Mouse (Mus musculus) right cerebral cortex, adult 2 months (tissue): ENCODE measurements around the gene Pzp.
A peak's percentile ranks its signal among the peaks of the same experiment; 100 is the strongest.

Experiments
- DNase-seq, 2 experiments: peaks; one replicate each; pipeline ENCODE4 v3.0.0; 2021 to 2022; ENCODE audit warnings: low spot score in 2 of 2

Pzp gene

DNA sequence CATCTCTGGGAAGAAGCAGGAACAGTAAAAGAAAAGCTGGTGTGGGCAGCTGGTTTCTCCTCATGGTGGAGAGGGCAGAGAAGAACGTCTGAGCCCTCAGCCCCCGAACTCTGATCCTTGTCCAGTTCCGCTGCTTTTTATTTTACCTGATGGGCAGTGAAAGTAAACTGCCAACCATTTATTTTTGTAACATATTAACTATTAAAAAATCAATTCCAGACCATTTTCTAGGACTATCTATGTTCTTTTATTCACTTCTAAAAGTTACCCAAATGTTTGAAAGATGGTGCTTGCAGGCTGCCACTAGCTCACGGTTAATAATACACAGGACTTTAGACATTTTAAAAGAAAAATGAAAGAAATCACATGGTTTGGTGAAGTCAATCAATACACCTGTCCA is at the start of gene Pzp:
Pzp (minus strand) TSS at position 120 of the 400 bp plus-strand sequence.
- DNase-seq, result no peak

DNA sequence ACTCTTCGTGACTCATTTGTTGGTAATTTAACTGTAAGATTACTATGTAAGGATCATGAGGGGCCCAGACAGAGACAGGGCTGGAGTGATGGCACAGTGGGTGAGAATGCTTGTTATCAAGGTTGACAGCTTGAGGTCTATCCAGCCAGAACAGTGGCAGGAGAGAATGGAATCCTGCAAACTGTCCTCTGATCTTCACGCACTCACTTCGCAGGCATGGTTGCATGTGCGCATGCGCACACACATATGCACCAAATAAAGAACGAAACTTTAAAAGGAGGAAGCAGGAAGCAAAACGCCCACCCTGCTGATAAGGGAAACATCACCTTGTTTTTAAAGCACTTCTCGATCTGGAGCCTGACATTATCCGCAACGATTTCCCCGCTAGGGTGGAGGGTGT is 40.1 kb upstream of the Pzp start:
- no peak for DNase-seq

DNA sequence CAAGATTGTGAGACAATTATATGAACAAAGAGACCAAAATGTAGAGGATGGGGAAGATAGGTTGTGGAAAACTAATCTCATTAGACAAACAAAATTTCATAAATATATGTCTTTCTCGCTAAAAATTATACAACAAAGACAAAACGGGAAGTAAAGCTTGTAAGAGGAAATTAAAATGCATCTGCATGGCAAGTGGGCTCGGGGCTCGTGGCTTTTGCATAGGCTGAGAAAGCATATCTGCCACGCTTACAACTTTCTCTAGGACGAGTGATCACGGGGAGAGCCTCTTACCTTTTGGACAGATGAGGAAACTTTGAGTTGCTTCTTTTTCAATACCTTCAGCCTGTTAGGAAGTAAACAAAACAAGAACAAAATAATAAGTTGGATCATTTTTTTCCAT is 27.5 kb upstream of the Pzp start:
- DNase-seq, result no peak

DNA sequence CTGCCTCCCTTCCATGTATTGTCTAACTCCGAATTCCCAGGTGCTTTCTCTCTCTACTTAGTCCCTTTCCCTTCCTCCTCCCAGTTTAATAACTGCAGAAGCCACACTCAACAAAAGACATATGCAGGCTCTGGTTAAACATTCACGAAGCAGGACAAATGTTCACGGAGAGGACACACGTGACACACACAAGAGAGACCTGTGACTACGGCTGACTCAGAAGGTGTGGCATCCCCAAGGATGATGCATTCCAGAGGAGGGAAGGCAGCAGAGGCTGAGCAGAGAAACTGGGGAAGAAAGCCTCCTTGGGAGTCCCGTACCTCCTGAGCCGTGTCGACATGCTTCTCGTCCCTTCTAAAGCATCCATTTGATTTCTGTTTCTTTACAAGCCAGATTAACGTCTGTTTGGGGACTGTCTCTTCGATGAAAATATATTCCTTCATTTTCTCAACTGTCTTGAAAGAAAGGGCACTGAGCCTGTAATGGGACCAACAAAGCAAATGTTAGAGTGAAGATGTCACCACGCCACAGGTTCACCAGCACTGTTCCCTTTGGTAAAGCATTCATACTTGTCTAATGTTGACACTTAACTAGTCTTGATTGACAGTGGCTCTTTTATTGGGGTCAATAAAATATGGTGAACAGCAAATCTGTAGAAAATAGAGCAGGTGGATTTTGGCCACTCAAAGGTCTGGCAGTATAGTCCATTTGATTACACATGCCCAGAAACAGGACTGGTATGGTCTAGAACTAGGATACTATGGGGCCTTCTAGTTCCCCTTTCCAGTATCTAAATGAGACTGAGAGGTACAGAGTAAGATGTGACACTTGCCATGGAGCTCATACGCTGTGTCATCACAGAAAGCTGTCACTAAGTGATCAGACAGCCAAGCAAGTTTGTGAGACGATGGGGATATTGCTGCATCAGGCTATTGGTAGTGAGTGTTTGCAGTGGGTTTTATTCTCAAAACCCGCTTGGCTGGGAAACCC is 23.2 kb upstream of the Pzp start:
- DNase-seq, result no peak

DNA sequence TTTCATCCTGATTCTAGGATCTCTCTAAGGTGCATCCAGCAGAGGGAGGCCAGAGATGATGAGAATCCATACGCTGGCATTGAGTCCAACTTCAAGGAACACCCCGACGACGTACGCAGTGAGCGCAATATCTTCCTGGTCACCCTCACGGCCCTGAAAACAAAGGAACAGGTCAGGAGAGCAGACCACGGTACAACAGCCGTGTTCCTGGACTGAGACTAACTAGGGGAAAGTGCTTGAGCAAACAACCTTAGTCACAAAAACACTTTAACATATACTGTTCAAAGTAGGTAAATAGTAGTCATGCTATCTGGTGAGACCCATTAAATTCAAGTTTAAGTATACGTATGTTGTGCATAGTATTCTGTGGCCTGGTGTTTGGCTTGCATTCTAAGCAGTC is 22.0 kb upstream of the Pzp start:
- no peak for DNase-seq

DNA sequence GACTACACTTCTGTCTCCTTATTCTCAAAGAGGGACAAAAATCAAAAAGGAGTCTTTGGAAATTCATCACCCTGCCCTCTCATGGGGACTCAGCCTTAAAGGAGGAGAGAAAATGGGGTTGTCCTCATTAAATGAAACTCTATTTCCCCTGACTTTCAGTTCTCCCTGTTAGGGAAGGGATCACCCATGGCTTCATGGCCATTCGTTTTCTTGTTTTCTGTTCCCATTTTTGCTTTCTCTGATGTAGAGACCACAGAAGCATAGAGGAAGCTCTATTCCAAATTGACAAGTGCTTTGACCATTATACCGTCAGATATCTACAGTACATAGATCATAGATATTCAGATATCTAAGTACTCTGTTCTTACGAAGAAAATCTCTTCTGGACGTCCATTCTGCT is 18.9 kb upstream of the Pzp start:
- no peak for DNase-seq

DNA sequence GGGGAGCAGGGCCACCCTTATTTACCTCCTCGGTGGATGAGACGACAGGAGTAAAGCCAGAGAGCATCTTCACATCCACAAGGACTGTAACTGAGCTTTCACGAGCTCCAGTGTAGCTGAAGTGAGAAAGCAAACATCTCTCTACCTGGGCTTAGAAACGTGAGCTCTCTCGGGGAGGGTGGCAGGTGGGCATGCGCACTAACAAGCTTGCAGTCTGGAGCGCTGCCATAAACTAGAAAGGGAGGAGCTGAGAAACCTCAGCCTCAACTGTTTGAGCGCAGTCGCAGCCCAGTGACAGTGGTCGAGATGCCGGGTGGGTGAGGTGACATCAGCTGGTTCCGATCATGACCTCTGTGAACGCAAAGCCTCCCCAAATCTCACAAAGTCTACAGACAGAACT is 16.7 kb upstream of the Pzp start:
- DNase-seq, result peak; percentile 28 to 55

DNA sequence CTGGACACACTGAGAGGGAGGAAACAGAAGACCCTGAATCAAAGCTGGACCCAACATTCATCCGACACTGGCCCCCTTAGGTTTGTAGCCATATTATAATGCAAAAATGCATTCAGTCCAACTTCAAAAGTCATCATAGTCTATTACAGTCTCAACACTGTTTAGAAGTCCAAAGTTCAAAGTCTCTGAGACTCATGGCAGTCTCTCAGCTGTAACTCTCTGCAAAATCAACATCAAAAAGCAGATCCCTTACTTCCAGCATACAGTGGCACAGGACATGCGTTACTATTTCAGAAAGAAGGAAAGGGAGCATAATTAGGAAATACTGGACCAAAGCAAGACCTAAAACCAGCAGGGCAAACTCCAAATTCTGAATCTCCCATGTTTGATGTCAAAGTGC is 8.7 kb upstream of the Pzp start:
- no peak for DNase-seq

DNA sequence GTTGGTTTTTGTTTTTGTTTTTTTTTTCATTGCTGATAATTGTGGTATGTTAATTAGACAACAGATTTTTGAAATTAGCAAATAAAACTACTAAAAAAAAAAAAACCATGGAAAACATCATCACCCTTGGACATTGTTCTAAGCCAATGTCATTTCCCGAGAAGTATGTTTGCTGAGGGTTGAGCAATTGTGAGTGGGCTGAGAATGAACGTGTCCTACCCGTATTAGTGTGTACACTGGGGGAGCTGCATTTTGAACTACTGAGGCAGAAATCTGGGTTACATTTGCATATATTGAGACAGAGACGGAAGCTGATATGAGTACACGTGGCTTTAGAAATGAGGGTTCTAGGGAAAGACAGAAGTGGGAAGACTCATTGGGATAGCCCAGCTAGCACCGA is 6.8 kb upstream of the Pzp start:
- no peak for DNase-seq

DNA sequence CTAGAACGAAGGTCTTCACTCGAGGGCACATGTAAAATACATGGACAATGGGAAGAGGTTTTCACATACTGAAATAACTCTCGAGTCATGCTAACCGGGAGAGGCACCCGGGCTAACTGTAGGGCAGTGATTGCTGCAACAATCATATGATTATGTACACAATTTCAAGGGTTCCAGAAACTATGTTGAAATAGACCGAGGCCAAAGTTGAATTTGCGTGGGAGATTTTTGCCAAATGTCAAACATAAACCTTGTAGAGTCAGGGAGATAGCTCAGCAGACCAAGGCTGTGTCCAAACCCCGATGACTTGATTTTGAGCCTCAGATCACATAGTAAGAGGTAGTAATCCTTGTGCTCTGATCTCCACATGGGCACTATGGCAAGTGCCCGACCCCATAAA is 6.2 kb upstream of the Pzp start:
- no peak for DNase-seq

DNA sequence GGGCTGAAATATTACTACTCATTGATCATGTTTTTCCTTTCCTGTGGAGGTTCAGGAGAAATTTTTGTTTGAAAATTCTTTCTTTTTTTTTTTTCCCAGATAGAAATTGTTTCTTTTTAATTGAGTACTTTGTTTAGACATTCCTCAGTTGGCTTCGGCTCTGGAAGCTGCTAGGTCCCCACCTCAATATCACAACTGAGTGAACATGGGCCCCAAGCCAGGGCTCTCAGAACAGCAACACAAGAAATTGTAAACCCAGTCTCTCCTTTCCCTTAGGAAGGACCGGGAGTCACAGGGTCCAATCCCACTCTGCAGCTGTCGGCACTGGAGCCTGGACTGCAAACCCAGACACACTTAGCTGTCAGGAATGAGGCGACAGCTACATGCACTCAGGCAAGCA is 2.0 kb upstream of the Pzp start:
- no peak for DNase-seq

DNA sequence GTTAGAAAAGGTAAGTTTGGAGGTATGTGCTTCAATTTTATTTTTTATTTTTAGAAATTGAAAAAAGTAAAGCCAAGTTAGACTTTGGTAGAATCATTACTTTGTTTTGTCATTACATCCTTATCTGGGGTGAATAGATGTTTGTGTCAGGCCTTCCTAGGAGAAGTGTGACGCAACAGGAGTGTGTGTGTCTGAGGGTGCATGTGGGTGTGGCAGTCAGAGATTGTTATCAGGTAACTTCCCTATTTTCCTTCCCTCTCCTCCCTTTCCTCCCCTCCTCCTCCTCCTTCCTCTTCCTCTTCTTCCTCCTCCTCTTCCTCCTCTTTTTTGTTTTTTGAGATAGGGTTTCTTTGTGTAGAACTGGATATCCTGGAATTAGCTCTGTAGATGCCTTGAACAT is 590 bp upstream of the Pzp start:
- DNase-seq, result no peak

DNA sequence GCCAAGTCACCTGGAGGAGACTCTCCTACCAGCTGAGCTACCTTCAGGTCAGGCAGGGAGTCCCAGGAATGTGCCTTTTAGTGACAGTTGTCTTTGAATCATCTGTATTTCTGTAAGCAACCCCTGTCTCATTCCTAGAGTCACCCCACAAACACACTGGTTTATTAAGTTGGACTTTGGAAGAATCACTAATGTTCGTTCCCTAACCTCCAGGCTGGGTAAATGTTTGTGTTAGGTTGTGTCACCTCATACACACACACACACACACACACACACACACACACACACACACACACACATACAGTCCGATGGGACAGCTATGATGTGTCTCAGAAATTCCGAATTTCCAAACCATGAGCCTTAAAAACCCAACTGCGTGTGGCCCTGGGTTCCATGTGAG is 719 bp downstream of the Pzp start:
- no peak for DNase-seq

DNA sequence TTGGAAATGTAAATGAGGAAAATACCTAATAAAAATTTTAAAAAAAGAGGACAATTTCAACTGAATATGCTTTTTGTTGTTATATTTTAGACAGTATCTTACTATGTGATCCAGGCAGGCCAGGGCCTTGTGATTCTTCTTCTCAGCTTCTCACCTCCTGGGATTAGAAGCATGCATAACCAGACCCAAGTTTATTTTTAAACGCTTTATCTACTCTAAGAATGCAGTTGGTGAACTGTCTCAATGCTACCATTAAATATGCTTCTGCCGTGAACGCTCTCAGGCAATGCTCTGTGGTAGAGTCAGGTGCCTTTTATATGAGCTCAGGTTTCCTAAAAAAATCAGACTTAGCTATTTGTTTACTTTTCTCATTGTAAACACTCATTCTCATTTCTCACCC is 3.2 kb downstream of the Pzp start:
- no peak for DNase-seq

DNA sequence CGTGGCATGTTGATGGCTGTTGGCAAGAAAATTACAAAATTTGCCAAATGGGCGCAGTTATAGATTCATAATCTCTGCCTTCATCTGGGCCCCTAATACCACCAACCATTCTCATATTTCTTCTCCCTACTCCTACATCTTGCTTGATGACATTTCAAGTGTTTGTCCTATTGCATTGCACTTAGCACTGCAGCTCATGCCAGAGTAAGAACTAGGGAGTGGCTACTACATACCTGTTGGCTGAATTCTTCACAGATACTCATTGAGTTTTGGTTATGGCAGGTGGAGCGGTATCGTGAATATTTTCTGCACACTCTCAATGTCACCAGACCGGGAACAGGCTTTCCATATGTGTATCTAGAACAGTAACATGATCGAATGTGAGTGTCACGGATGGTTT is 7.4 kb downstream of the Pzp start:
- no peak for DNase-seq

DNA sequence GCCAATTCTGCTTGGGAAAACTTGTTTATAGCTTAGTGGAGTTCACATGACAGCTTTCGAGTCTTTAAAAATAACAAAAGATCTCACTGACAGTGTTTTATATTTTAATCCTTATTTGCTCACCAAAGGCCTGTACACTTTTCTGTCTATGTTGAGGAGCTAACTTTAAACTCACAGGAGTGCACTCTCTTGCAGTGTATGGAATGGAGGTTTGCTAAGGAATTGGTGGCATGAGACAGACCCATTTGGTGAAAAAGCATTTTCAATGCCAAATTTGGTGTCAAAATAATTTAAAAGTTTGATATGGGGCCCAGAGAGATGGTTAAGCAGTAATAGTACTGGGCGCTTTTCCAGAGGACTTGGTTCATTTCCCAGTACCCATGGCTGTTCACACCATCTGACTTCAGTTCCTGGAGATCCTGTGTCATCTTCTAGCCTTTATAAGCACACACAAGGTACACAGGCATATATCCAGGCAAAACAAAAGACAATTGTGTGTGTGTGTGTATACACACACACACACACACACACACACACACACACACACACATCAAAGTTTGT is 20.8 kb downstream of the Pzp start:
- DNase-seq, result no peak

DNA sequence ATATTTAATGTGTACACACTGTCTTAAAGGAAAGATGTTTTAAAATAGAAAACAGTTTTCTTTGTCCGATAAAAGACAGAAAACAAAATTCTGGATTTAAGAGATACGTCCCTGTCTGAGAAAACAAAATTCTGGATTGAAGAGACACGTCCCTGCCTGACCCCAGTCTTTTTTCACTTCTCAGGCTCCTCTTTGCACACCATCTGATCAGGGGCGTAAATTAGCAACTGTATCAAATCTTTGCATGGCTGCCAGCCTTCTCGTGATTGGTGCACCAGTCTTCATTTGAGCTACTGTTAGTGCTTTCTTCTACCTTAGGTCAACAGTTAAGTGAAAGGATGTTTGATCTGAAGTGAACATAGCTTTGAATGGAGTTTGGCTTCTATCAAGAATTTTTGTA is 21.8 kb downstream of the Pzp start:
- DNase-seq, result no peak

DNA sequence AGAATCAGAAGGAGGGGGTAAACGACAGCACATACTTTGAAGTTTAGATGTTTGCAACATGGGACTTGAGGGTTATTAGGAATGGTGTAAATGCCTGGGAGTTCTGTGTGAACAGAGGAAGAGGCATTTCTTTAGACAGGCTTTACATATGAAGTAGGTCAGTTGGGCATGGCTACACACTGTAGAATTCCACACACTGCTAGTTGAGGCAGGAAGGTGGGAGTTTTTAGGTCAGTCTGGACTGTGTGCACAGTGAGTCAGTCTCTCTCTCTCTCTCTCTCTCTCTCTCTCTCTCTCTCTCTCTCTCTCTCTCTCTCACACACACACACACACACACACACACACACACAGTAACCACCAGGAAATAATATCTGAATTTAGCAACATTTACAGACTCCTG is 31.2 kb downstream of the Pzp start:
- no peak for DNase-seq

DNA sequence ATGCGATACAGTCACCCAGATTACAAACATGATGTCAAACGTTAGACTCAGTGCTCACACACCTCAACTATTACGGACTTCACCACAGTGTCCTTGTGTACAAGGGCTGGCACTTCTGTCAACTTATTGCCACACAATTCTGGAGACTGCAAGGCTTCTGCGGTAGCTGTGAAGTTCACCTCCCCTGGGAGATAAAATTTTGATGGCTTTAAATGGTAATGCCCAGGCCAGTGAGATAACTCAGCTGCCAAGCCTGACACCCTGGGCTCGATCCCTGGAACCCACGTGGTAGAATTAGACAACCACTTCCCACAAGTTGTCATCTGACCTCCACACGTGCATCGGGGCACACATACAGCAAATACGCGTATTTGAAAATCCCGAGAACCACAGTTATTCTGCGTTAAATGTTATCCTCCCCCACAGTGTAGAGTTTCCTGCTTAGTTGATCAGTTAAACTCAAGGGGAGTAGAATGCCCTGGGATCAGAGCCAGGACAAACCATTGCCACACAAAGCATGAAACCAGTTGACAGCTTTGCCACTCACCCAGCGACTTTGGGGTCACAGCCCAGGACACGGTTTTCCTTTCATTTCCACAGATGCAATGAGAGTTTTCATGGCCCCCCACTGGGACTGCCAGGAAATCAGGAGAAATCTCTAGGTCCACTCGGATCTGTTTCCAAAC is 31.7 kb downstream of the Pzp start:
- no peak for DNase-seq

DNA sequence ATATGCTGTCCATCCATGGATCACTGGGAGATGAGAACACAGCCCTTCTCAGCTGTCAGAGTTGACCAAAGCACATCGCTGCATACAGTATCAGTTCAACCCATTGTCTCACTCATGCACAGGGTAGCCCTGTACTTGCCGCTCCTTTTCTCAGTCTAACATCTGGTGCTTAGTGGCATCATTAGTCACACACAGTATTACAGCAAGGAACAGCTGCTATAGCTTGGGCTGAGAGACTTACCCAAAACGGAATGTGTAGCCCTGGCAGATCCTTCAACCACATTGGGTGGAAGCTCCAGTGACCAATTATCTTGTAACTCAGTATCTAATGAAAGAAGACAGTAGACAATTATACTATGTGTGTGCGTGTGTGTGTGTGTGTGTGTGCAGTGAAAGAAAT is 34.6 kb downstream of the Pzp start:
- DNase-seq, result no peak

DNA sequence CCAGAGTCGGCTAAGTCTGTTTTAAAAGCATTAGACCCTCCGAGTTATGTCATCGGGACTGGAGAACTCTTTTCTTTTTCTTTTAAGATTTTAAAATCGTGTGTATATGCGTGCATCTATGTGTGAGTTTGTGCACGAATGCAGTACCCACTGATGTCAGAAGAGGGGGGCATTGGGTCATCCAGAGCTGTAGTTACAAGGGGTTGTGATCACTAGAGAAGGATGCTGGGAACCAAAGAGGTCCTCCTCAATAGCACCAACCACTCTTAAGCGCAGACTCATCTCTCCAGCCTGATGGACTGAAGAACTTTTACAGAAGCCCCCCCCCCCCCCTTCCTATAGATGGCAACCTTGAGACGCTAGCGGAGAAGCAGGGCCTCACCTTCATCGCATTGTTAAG is 36.4 kb downstream of the Pzp start:
- no peak for DNase-seq

DNA sequence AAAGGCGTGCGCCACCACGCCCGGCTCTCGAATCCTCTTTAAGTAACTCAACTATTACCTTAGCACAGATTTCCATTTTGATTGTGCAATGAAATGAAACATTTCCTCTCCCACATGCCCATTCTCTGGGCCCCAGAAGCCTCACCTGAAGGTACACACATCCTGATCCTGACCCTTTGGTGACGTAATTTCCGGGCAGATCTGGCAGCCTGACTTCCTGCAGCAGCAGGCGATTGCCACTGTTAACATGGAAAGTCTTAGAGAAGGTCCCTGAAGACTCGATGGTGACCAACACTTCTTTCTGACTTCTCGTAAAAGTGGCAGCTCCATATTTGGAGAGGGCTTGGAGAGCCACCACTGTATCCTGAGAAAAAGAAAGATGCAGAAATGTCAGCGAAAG is 38.8 kb downstream of the Pzp start:
- no peak for DNase-seq
